Mouse (Mus musculus) testis, adult 2 months (tissue): ENCODE measurements around the gene Sertad3. TPM values are rescaled to one million over a fixed set of nuclear protein-coding genes. Genes with fewer than 3 reads are reported as not detected.

Experiments
- H3K27ac ChIP-seq: fragments of 200-500 bp; 2 replicates; pipeline ENCODE4 v1.5.1; 2012; ENCODE audit warnings: low read depth, low read length; ENCODE audit not compliant: control insufficient read depth, insufficient read depth
- H3K27me3 ChIP-seq: fragments of 200-500 bp; 2 replicates; pipeline ENCODE4 v1.6.1; 2012; ENCODE audit warnings: mild to moderate bottlenecking, low read length, moderate library complexity; ENCODE audit not compliant: control insufficient read depth, insufficient read depth
- H3K36me3 ChIP-seq: fragments of 200-500 bp; 2 replicates; pipeline ENCODE4 v1.6.1; 2012; ENCODE audit warnings: mild to moderate bottlenecking, low read length; ENCODE audit not compliant: control insufficient read depth, insufficient read depth
- H3K4me1 ChIP-seq: fragments of 200-500 bp; 2 replicates; pipeline ENCODE4 v1.6.1; 2012; ENCODE audit warnings: low read length; ENCODE audit not compliant: control insufficient read depth, insufficient read depth
- H3K4me3 ChIP-seq: fragments of 200-500 bp; 2 replicates; pipeline ENCODE4 v1.5.1; 2012; ENCODE audit warnings: low read depth, mild to moderate bottlenecking, low read length, moderate library complexity, mixed read lengths; ENCODE audit not compliant: control insufficient read depth
- CTCF ChIP-seq: fragments of 200-500 bp; IDR thresholded peaks from 2 replicates; pipeline ENCODE4 v1.5.1; 2012; ENCODE audit warnings: low read depth, mild to moderate bottlenecking, inconsistent platforms, low read length, moderate library complexity; ENCODE audit not compliant: control insufficient read depth, insufficient read depth, insufficient replicate concordance
- POLR2A ChIP-seq: fragments of 200-500 bp; IDR thresholded peaks from 2 replicates; pipeline ENCODE4 v1.6.1; 2012; ENCODE audit warnings: low read depth, mild to moderate bottlenecking, inconsistent platforms, low read length, moderate library complexity; ENCODE audit not compliant: control insufficient read depth
- polyA plus RNA-seq: library from polyadenylated mRNA; depleted of rRNA; stranded (reverse); fragments of >200 nt; gene quantifications from 2 replicates; pipeline ENCODE4 v1.2.3, GENCODE M21; 2012

Gene Sertad3
- polyA plus RNA-seq, 1 experiment = 4.7 TPM

- Histone ChIP-seq H3K4me1 (peaks cover 7% of the 10 kb centered on the region), H3K27me3 (no peaks in the 10 kb centered on the region), H3K27ac (no peak overlapping the region), H3K4me3 (no peak overlapping the region), H3K36me3 (no peaks in the 10 kb centered on the region; the same call in 1 of the 2 replicates)
- TF ChIP-seq CTCF = no peak
- TF ChIP-seq POLR2A = no peak
Observed at GRCm38 (mm10) chr7:27479750-27480149, 6.2 kb downstream of the Sertad3 start.

GRCm38 (mm10) chr7:27480506-27480905 lies 6.9 kb downstream of the Sertad3 start:
- peaks cover 8% of the 10 kb centered on the region for H3K4me1 ChIP-seq
- H3K27me3 ChIP-seq = no peaks in the 10 kb centered on the region
- no peaks in the 10 kb centered on the region; the same call in 1 of the 2 replicates for H3K36me3 ChIP-seq
- no peak overlapping the region for H3K4me3 ChIP-seq
- H3K27ac ChIP-seq = no peak overlapping the region
- TF ChIP-seq CTCF (no peak), POLR2A (no peak)

GRCm38 (mm10) chr7:27480927-27481626 lies 7.5 kb downstream of the Sertad3 start:
- Histone ChIP-seq H3K4me3 (peak overlapping the region; percentile 16; the same call in 1 of the 2 replicates), H3K36me3 (no peaks in the 10 kb centered on the region; the same call in 1 of the 2 replicates), H3K4me1 (peaks cover 11% of the 10 kb centered on the region), H3K27me3 (no peaks in the 10 kb centered on the region), H3K27ac (no peak overlapping the region)
- TF ChIP-seq CTCF (no peak), POLR2A (no peak)

GRCm38 (mm10) chr7:27481627-27481969 lies 8.0 kb downstream of the Sertad3 start:
- Histone ChIP-seq H3K4me3 (peak overlapping the region; percentile 2), H3K27me3 (no peaks in the 10 kb centered on the region), H3K27ac (peak overlapping the region; percentile 71), H3K4me1 (peaks cover 11% of the 10 kb centered on the region), H3K36me3 (no peaks in the 10 kb centered on the region; the same call in 1 of the 2 replicates)
- TF ChIP-seq POLR2A (0 out of 2 replicates have a peak, but pooled peaks have one; percentile 23), CTCF (no peak)

GRCm38 (mm10) chr7:27483860-27484259 lies 10.3 kb downstream of the Sertad3 start:
- Histone ChIP-seq H3K27me3 (no peaks in the 10 kb centered on the region), H3K27ac (no peak overlapping the region), H3K4me3 (no peak overlapping the region), H3K4me1 (peaks cover 19% of the 10 kb centered on the region), H3K36me3 (no peaks in the 10 kb centered on the region; the same call in 1 of the 2 replicates)
- TF ChIP-seq POLR2A = no peak
- no peak for TF ChIP-seq CTCF

GRCm38 (mm10) chr7:27486102-27486769 lies 12.7 kb downstream of the Sertad3 start:
- no peak for TF ChIP-seq CTCF
- TF ChIP-seq POLR2A = no peak
- peak overlapping the region; percentile 92 for H3K27ac ChIP-seq
- peaks cover 33% of the 10 kb centered on the region for H3K4me1 ChIP-seq

More at GRCm38 (mm10) chr7:27486102-27486769, 12.7 kb downstream of the Sertad3 start:
- Histone ChIP-seq H3K27me3 (no peaks in the 10 kb centered on the region), H3K4me3 (peak overlapping the region; percentile 94), H3K36me3 (no peaks in the 10 kb centered on the region)
